Mouse (Mus musculus): ENCODE results near the gene Ank. TPM values are rescaled to one million over a fixed set of nuclear protein-coding genes. Genes with fewer than 3 reads are reported as not detected.

Gene Ank
- polyA plus RNA-seq, 1 experiment: not detected

DNA sequence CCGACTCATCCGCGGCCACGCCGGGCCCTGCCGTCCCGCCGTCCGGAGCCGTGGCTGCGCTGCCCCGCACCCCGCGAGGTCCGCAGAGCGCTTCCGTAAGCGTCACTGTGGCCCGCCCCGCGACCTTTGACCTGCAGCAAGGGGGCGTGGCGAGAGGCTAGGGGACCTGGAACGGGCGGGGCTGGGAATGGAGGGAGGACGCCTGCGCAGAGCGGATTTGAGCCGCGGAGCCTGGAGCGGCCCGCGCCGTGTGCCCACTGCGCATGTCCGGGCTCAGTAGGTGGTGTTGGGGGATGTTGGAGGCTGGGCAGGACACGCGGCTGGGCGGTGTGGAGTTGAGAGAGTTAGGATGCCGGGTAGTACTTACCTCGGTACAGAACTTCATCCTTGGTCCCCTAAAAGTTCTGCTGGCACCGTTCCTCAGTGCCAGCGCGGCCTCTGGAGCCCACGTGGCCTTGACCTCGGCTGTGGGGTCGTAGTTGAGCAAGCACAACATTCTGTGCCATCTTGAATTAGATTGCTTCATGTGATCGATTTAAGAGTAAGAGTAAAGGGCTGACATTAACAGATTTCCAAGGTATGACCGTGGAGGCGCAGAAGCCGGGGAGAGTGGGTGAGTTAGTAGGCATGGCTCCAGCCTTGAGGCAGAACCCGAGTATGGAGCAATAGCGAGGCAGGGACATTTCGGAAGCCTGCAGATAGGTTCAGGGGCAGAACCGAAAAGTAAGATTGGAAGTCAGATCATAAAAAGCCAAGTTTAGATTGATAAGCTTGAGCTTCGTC is 164.3 kb downstream of the Ank start, which contains the start of gene Otulin:
Gene Otulin, minus strand, starts transcription at position 93 of the 783 bp plus-strand sequence.
- Histone ChIP-seq H3K4me1 (ENCODE audit: control insufficient read depth, insufficient read depth, low read length) (peaks cover 12% of the 10 kb centered on the region), H3K4me3 (ENCODE audit: insufficient read depth, low read depth, low read length) (peak within 1 kb of the TSS; percentile 71), H3K27ac (ENCODE audit: insufficient read depth, low read depth, low read length) (peak within 1 kb of the TSS; percentile 26; the same call in 1 of the 2 replicates)
- TF ChIP-seq POLR2A (IDR thresholded peaks at IDR 0.05; ENCODE audit: insufficient read depth, low read depth, low read length): peak; percentile 73
- TF ChIP-seq CTCF (IDR thresholded peaks at IDR 0.05; ENCODE audit: insufficient read depth, low read depth, low read length): no peak
- WGBS: 3% methylated on average over 56 of the region's 56 CpGs

DNA sequence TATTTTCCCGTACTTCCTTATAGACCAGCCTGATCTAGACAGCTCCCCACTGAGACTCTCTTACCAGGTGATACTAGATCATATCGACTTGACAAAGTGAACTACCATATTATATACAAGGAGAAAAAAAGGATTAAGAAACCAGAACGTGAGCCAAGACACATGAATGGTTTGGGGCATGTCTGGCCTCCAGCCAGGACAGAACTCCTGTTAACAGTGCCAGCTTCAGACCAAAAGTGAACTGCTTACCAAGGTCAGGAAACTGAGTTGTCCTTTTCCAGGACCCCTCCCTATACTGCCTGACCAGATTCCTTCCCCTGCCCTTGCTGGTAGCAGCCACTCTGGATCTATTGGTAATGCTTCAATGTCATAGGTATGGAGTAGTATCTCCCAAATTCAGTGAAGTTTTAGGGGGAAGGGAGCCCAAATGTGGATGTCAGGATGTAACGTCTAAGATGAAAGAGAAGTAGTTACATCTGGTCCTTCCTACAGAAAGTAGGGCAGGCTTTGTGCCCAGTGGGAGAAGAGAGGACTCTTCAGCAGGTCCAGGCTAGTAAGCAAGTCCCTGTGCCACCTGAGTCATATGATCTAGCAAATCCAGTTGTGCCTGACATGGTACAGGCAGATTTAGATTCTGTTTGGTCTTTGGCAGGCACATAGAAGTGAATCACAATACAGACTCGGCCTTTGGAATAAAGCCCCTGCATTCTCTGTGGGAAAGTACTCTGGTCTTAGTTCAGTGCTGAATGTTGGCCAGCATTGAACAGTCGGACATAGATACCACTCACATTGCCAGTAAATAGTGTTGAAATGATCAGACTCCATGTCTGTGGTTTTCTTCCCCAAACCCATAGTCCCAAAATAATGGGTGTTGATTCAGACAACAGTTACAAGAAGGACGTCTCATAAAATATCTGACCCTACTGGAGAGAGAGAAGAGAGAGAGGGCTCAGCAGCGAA is 167.7 kb downstream of the Ank start:
- no peak overlapping the region for H3K27ac ChIP-seq (ENCODE audit: insufficient read depth, low read depth, low read length)
- no peak for TF ChIP-seq CTCF (IDR thresholded peaks at IDR 0.05; ENCODE audit: insufficient read depth, low read depth, low read length)
- WGBS: 47% methylated on average over 8 of the region's 8 CpGs
- H3K4me3 ChIP-seq (ENCODE audit: insufficient read depth, low read depth, low read length): no peak overlapping the region
- H3K4me1 ChIP-seq (ENCODE audit: control insufficient read depth, insufficient read depth, low read length): peaks cover 4% of the 10 kb centered on the region

DNA sequence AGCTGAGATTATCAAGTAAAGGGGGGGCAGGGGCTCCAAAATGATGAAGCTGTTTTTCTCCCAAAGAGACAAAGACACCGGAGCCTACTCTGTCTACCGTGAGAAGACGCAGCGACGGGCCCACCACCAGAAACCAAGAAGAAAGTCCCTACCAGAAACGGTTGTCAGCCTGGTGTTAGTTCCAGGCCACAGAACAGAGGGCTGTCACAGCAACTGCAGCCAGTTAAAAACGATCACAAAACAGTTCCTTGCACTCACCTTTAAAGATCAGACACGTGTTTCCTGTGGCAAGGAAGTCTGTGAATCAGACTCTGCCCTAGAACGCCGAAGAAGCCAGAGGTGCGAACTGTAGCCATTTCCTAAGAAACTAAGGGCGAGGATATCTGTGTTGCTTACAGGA is 174.7 kb downstream of the Ank start:
- H3K27ac ChIP-seq (ENCODE audit: insufficient read depth, low read depth, low read length): no peak overlapping the region
- no peak for TF ChIP-seq POLR2A (IDR thresholded peaks at IDR 0.05; ENCODE audit: insufficient read depth, low read depth, low read length)
- no peak for TF ChIP-seq CTCF (IDR thresholded peaks at IDR 0.05; ENCODE audit: insufficient read depth, low read depth, low read length)
- 79% methylated on average over 12 of the region's 12 CpGs for WGBS
- H3K4me1 ChIP-seq (ENCODE audit: control insufficient read depth, insufficient read depth, low read length): peaks cover 2% of the 10 kb centered on the region; the same call in 1 of the 2 replicates
- no peak overlapping the region for H3K4me3 ChIP-seq (ENCODE audit: insufficient read depth, low read depth, low read length)

DNA sequence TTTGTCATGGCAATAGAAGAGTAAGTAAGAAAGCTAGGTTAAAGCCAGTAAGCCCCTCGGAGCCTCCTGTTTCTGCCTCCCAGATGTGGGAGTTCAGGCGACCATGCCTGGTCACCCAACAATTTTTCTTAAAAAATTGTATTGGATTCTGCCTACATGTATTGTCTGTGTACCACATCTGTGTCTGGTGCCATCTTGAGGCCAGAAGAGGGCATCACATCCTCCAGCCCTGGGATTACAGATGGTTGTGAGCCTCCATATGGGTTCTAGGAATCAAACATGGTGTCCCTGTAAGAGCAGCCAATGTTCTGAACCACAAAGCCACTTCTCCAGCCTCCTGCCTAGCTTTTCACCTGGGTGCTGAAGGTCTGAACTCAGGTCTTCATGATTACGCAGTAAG is 176.4 kb downstream of the Ank start:
- Histone ChIP-seq H3K4me1 (ENCODE audit: control insufficient read depth, insufficient read depth, low read length) (peaks cover 2% of the 10 kb centered on the region; the same call in 1 of the 2 replicates), H3K27ac (ENCODE audit: insufficient read depth, low read depth, low read length) (no peak overlapping the region), H3K4me3 (ENCODE audit: insufficient read depth, low read depth, low read length) (no peak overlapping the region)
- 89% methylated on average over 3 of the region's 3 CpGs for WGBS
- TF ChIP-seq POLR2A (IDR thresholded peaks at IDR 0.05; ENCODE audit: insufficient read depth, low read depth, low read length) (no peak), CTCF (IDR thresholded peaks at IDR 0.05; ENCODE audit: insufficient read depth, low read depth, low read length) (no peak)

Other genes starting within 250 kb of the Ank start
- not detected in 2 replicates for gene Otulin, start 164.0 kb downstream of the Ank start, polyA plus RNA-seq (2012; ENCODE audit: insufficient read depth, insufficient read length, low replicate concordance, missing spikeins)
- gene Otulinl, start 214.9 kb downstream of the Ank start, polyA plus RNA-seq (2012; ENCODE audit: insufficient read depth, insufficient read length, low replicate concordance, missing spikeins): not detected in 2 replicates

All from olfactory bulb, adult 2 months (tissue).